Mouse (Mus musculus): ENCODE data around the gene Olfr214. TPM values are rescaled to one million over a fixed set of nuclear protein-coding genes. Genes with fewer than 3 reads are reported as not detected.
"Not testable (repeated sequence)": the region's sequence is repeated elsewhere in the genome, so short reads cannot be mapped to it uniquely, and the experiment has no call there.

The Olfr214 gene
- not detected for total RNA-seq (2021)
- long read RNA-seq, experiment 1, result 0 reads
- long read RNA-seq, experiment 2, result 0 reads

DNA sequence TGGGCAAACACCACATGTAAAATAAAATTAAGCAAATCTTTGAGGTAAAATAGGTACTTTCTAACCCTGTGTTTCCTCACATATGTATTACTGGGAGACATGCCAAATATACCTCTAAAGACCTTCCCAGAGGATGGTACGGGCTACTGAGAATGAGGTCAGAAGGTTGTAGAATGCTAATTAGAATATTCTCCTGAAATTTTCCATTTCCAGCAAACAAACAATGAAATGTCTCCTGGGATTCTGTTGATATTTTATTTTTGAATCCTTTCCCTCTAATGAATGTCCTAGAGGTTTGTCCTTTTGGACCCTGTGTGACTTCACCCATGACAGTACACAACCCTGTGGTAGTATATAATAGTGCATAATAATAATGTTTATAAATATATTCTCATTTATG lies at the start of gene Olfr214:
Olfr214 (plus strand) TSS at position 301 of the 400 bp plus-strand sequence.
- DNase-seq (ENCODE audit: low spot score in 2 of 2), result no peak

GRCm38 (mm10) chr6:116506302-116507003 lies 47.6 kb upstream of the Olfr214 start, which contains the start of gene Olfr212:
Gene Olfr212 (plus strand): TSS chr6:116506516.
- not testable (repeated sequence) for DNase-seq (ENCODE audit: low spot score in 2 of 2)

GRCm38 (mm10) chr6:116514832-116515231 lies 39.2 kb upstream of the Olfr214 start:
- no peak for DNase-seq (ENCODE audit: low spot score in 2 of 2)

- no peak for DNase-seq (ENCODE audit: low spot score in 2 of 2)
Measured at GRCm38 (mm10) chr6:116538156-116538555, 15.9 kb upstream of the Olfr214 start, which contains the start of gene Olfr213. Gene Olfr213 (plus strand): TSS chr6:116538456.

DNA sequence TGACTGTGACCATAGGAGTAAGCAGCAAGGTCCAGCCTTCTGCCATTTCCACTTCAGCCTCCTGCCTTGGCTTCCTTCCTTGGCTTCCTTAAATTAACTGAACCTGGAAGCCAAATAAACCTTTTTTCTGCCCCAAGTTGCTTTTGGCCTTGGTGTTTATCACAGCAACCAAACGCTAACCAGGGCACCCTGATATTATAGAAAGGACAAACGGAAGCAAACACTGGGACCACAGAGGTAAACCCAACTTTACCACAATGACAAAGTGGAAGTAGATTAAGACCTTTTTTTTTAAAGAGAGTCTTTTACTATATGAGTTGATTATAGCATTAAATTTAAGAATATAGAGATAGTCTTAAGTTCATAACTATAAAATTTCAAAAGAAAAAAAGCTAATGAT lies 11.5 kb upstream of the Olfr214 start:
- no peak for DNase-seq (ENCODE audit: low spot score in 2 of 2)

DNA sequence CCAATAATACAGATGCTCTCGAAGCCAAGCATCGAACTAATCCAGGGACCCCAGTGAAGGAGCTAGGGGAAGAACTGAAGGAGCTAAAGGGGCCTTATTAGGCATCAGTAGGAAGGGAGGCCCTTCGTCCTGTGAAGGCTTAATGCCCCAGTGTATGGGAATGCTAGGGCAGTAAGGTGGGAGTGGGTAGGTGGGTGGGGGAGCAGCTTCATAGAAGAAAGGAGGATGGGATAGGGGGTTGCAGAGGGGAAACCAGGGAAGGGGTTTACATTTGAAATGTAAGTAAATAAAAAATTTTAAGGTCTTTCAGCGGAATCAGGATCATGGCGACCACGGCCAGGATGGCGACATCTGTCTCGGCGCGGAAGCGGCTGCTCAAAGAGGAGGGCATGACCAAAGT lies 3.2 kb upstream of the Olfr214 start, which contains the start of gene Gm5580:
Gm5580 (plus strand) TSS at position 301 of the 400 bp plus-strand sequence.
- DNase-seq (ENCODE audit: low spot score in 2 of 2), result not testable (repeated sequence)

DNA sequence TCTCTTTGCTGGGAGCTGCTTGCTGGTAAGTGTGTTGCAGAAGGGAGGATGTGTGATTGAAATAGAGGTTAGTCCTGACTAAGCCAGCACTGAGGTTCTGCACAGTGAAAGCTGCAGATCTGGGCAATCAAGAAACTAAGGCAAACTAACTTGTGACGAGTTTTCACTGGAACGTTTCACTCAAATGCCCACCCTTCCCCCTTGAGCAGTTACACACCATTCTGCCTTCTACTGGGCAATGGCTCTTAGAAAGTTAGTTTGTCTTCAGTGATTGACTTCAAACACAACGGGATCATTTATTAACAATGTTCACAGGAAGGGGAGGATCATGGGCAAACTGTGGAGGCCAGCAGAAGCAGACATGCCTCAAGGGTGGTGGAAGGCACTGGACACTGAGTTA lies 917 bp downstream of the Olfr214 start:
- no peak for DNase-seq (ENCODE audit: low spot score in 2 of 2)

DNA sequence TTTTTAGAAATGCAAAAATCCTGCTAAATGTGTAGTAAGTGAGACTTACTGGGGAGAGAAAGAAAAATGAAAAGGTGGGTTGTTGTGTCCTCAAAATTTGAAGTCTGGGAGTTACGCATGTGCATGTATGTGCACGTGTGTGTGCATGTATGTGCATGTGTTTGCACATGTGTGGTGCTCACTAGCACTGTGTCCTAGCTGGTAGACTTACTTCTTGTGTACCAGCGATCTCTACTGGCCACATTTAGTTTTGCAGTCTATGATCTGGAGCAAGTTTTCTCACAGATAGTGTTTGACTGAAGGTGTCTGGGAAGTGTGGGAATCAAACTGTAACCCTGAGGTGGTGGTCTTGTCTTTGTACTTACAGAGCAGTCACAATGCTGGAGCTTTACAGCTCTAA lies 15.8 kb downstream of the Olfr214 start:
- DNase-seq (ENCODE audit: low spot score in 2 of 2), result peak in 1 of 2 experiments; percentile 15

- DNase-seq (ENCODE audit: low spot score in 2 of 2), result no peak
Measured at GRCm38 (mm10) chr6:116584095-116584494, 30.1 kb downstream of the Olfr214 start, which contains the start of gene Olfr215. Gene Olfr215 (minus strand): TSS chr6:116584195.

DNA sequence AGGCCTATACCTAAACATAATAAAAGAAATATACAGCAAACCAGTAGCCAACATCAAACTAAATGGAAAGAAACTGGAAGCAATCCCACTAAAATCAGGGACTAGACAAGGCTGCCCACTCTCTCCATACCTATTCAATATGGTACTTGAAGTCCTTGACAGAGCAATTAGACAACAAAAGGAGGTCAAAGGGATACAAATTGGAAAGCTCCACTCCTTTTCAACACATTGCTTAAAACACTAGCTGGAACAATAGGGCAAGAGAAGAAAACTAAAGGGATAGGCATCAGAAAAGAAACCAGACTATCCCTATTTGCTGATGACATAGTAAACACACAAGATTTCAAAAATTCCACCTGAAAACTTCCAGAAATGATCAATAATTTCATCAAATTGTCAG lies 46.9 kb downstream of the Olfr214 start:
- DNase-seq (ENCODE audit: low spot score in 2 of 2), result not testable (repeated sequence)

DNA sequence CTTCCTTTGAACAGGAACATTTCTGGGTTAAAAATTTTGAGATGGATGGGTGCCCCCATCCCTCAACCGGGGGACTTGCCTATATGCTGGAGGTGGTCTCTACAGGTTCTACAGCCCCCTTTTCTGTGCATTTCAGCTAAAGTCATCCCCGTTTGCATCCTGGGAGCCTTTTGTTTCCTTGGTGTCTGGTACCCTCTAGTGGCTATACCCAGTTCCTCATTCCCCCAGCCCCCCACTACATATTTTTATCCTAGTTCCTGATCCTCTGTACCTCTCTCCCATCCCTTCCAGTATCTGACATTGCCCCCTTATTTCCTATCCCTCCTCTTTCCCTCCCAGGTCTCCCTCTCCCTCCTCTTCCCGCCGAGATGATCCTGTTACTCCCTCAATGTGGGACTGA lies 53.2 kb downstream of the Olfr214 start:
- DNase-seq (ENCODE audit: low spot score in 2 of 2), result no peak

Other genes with a start within 250 kb of the Olfr214 start
- 10 to 100 TPM; 36.8 to 41.1 TPM for gene March8, start 216.2 kb upstream of the Olfr214 start, total RNA-seq (2021)
- 1 to 10 TPM; 3.6 to 4.1 TPM for gene Alox5, start 93.1 kb upstream of the Olfr214 start, total RNA-seq (2021)
- gene Olfr211, start 65.1 kb upstream of the Olfr214 start, total RNA-seq (2021), result not detected
- not detected for gene Olfr212, start 47.7 kb upstream of the Olfr214 start, total RNA-seq (2021)
- not detected for gene Olfr213, start 15.8 kb upstream of the Olfr214 start, total RNA-seq (2021)
- 1 to 10 TPM; 2.7 to 3.4 TPM for gene Gm5580, start 3.1 kb upstream of the Olfr214 start, total RNA-seq (2021)
- gene Olfr215, start 30.0 kb downstream of the Olfr214 start, total RNA-seq (2021), result not detected
- 10 to 100 TPM; 29.6 to 30.9 TPM for gene Zfp422, start 74.8 kb downstream of the Olfr214 start, total RNA-seq (2021)
- 10 to 100 TPM; 11.5 to 14.1 TPM for gene Depp1, start 96.4 kb downstream of the Olfr214 start, total RNA-seq (2021)
- gene Rassf4, start 119.7 kb downstream of the Olfr214 start, total RNA-seq (2021), result 10 to 100 TPM; 14.5 to 14.7 TPM
- 1 to 10 TPM; 2.3 to 6.3 TPM for gene Tmem72, start 162.7 kb downstream of the Olfr214 start, total RNA-seq (2021)